Mouse (Mus musculus): ENCODE results near the gene Ccnf. TPM values are rescaled to one million over a fixed set of nuclear protein-coding genes. Genes with fewer than 3 reads are reported as not detected.

Gene Ccnf
- 71.7 and 77.0 TPM in 2 replicates for polyA plus RNA-seq (2015; fragmentation: Nextera tagmentation; extraction: Ambion mirVana)

GRCm38 (mm10) chr17:24251320-24252069 lies at the start of gene Ccnf:
Gene Ccnf, minus strand, starts transcription at chr17:24251484.
- peak within 1 kb of the TSS; percentile 85 for H3K27ac ChIP-seq
- no peaks in the 10 kb centered on the region for H3K9me3 ChIP-seq
- H3K4me1 ChIP-seq = peaks cover 15% of the 10 kb centered on the region
- peak within 1 kb of the TSS; percentile 84 for H3K9ac ChIP-seq
- H3K27me3 ChIP-seq = no peaks in the 10 kb centered on the region
- H3K4me3 ChIP-seq = peak within 1 kb of the TSS; percentile 83
- peak; percentile 100 for ATAC-seq (ENCODE audit: borderline replicate concordance, extremely low read depth, low FRiP score, low TSS enrichment)
- peaks cover 23% of the 10 kb centered on the region for H3K36me3 ChIP-seq
- under 1% methylated on average over 48 of the region's 48 CpGs for WGBS
- peak within 1 kb of the TSS; percentile 78 for H3K4me2 ChIP-seq

DNA sequence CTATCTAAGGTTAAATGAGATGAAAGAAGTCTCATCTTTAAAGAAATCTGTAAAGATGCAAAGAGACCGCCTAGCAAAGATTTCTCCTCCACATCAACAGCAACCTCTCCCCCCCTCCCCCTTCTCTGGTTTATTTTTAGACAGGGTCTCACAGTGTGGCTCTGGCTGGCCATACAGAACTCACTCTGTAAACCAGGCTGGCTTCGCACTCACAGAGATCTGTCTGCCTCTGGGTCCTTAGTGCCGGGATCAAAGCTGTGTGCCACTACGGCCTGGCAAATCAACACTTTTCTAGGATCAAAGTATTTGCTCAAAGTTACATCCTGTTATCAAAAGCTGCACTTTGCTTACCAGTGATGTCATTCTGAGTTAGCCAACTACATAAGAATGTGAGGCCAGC lies 49.4 kb upstream of the Ccnf start:
- no peak for ATAC-seq (ENCODE audit: borderline replicate concordance, extremely low read depth, low FRiP score, low TSS enrichment)
- WGBS = 43% methylated on average over 4 of the region's 4 CpGs
- Histone ChIP-seq H3K9ac (no peak overlapping the region), H3K4me1 (no peaks in the 10 kb centered on the region), H3K27ac (no peak overlapping the region), H3K36me3 (no peaks in the 10 kb centered on the region), H3K4me3 (no peak overlapping the region), H3K9me3 (no peaks in the 10 kb centered on the region), H3K4me2 (no peak overlapping the region), H3K27me3 (no peaks in the 10 kb centered on the region)

DNA sequence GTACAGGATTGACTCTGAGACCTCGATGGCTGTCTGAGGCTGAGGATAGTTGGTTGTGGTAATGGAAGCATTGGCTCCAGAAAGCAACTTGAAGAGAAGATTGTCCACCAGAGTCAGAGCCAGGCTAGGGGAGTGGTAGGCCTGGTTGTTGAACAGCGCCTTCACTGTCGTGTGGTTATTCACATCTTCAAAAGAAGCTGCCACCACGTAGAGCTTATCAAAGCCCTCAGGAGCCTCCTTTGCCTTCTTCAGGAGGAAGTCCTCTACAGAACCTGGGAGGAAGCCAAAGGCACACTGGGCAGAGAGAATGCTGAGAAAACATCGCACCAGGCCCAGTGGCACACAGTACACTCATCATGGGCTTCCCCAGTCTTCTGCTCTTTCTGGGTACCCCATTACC lies 38.1 kb upstream of the Ccnf start:
- H3K9me3 ChIP-seq = no peaks in the 10 kb centered on the region
- WGBS = 73% methylated on average over 5 of the region's 5 CpGs
- H3K27me3 ChIP-seq = no peaks in the 10 kb centered on the region
- H3K36me3 ChIP-seq = no peaks in the 10 kb centered on the region
- no peak for ATAC-seq (ENCODE audit: borderline replicate concordance, extremely low read depth, low FRiP score, low TSS enrichment)
- no peaks in the 10 kb centered on the region for H3K4me1 ChIP-seq
- H3K27ac ChIP-seq = no peak overlapping the region
- no peak overlapping the region for H3K4me3 ChIP-seq
- H3K9ac ChIP-seq = no peak overlapping the region
- H3K4me2 ChIP-seq = no peak overlapping the region

GRCm38 (mm10) chr17:24288477-24288876 lies 37.2 kb upstream of the Ccnf start:
- no peaks in the 10 kb centered on the region for H3K27me3 ChIP-seq
- H3K4me1 ChIP-seq = no peaks in the 10 kb centered on the region
- no peaks in the 10 kb centered on the region for H3K36me3 ChIP-seq
- 71% methylated on average over 9 of the region's 9 CpGs for WGBS
- H3K9ac ChIP-seq = no peak overlapping the region
- no peaks in the 10 kb centered on the region for H3K9me3 ChIP-seq
- ATAC-seq (ENCODE audit: borderline replicate concordance, extremely low read depth, low FRiP score, low TSS enrichment) = no peak
- no peak overlapping the region for H3K4me2 ChIP-seq
- H3K4me3 ChIP-seq = no peak overlapping the region
- no peak overlapping the region for H3K27ac ChIP-seq

- Histone ChIP-seq H3K27ac (no peak overlapping the region), H3K4me1 (no peaks in the 10 kb centered on the region), H3K9ac (no peak overlapping the region), H3K9me3 (no peaks in the 10 kb centered on the region), H3K36me3 (no peaks in the 10 kb centered on the region), H3K27me3 (no peaks in the 10 kb centered on the region), H3K4me2 (no peak overlapping the region), H3K4me3 (no peak overlapping the region)
- 45% methylated on average over 3 of the region's 3 CpGs for WGBS
- no peak for ATAC-seq (ENCODE audit: borderline replicate concordance, extremely low read depth, low FRiP score, low TSS enrichment)
These were observed 34.4 kb upstream of the Ccnf start for GRCm38 (mm10) chr17:24285680-24286079.

DNA sequence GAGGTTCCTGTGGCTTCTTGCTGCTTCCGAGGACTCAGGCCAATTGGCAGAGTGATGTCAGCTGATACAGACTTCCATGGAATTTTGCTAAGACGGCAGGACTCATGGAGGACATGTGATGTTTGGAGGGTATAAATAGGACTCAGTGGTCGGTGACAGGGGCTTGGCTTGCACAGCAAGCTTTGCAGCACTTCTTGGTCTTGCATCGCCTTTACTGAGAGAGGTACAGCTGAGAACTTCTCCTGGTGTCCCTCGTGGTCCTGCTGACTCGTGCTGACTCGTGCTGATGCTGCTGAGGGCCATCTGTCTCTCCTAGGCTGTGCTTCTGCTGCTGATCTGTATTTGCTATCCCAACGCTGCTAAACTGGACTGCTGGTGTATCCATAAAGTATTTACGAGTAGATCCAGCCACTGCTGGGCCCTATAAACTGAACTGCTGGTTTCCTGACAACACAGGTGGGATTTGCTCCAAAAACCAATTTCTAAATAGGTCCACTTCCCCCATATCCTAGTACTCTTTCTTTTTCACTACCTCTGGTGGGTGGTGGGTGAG lies 32.1 kb upstream of the Ccnf start:
- Histone ChIP-seq H3K4me3 (no peak overlapping the region), H3K36me3 (no peaks in the 10 kb centered on the region), H3K27me3 (no peaks in the 10 kb centered on the region), H3K4me1 (no peaks in the 10 kb centered on the region), H3K9ac (no peak overlapping the region), H3K9me3 (no peaks in the 10 kb centered on the region), H3K27ac (no peak overlapping the region), H3K4me2 (no peak overlapping the region)
- no peak for ATAC-seq (ENCODE audit: borderline replicate concordance, extremely low read depth, low FRiP score, low TSS enrichment)
- 70% methylated on average over 9 of the region's 9 CpGs for WGBS

GRCm38 (mm10) chr17:24282637-24283036 lies 31.4 kb upstream of the Ccnf start:
- H3K36me3 ChIP-seq = no peaks in the 10 kb centered on the region
- 55% methylated on average over 4 of the region's 4 CpGs for WGBS
- H3K4me3 ChIP-seq = no peak overlapping the region
- no peaks in the 10 kb centered on the region for H3K4me1 ChIP-seq
- no peak overlapping the region for H3K4me2 ChIP-seq
- no peak for ATAC-seq (ENCODE audit: borderline replicate concordance, extremely low read depth, low FRiP score, low TSS enrichment)
- H3K27me3 ChIP-seq = no peaks in the 10 kb centered on the region
- no peak overlapping the region for H3K27ac ChIP-seq
- no peak overlapping the region for H3K9ac ChIP-seq
- H3K9me3 ChIP-seq = no peaks in the 10 kb centered on the region

- no peaks in the 10 kb centered on the region for H3K27me3 ChIP-seq
- no peaks in the 10 kb centered on the region for H3K4me1 ChIP-seq
- no peak overlapping the region for H3K9ac ChIP-seq
- H3K36me3 ChIP-seq = no peaks in the 10 kb centered on the region
- 72% methylated on average over 4 of the region's 4 CpGs for WGBS
- no peak overlapping the region for H3K27ac ChIP-seq
- no peak for ATAC-seq (ENCODE audit: borderline replicate concordance, extremely low read depth, low FRiP score, low TSS enrichment)
- H3K4me3 ChIP-seq = no peak overlapping the region
- H3K9me3 ChIP-seq = no peaks in the 10 kb centered on the region
- no peak overlapping the region for H3K4me2 ChIP-seq
These were observed 28.6 kb upstream of the Ccnf start for GRCm38 (mm10) chr17:24279907-24280306.

DNA sequence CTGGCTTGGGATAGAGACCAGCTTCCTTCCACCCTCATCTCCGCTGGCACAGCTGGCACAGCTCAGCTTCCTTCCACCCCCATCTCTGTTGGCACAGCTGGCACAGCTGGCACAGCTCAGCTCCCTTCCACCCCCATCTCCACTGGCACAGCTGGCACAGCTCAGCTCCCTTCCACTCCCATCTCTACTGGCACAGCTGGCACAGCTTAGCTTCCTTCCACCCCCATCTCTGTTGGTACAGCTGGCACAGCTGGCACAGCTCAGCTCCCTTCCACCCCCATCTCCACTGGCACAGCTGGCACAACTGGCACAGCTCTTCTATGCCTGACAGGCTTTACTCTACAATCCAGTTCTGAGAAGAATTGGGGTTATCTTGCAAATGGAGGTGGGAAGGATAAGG lies 15.8 kb upstream of the Ccnf start:
- H3K4me3 ChIP-seq = no peak overlapping the region
- H3K9me3 ChIP-seq = no peaks in the 10 kb centered on the region
- no peaks in the 10 kb centered on the region for H3K27me3 ChIP-seq
- no peaks in the 10 kb centered on the region for H3K36me3 ChIP-seq
- H3K9ac ChIP-seq = no peak overlapping the region
- ATAC-seq (ENCODE audit: borderline replicate concordance, extremely low read depth, low FRiP score, low TSS enrichment) = no peak
- H3K4me1 ChIP-seq = no peaks in the 10 kb centered on the region
- no peak overlapping the region for H3K4me2 ChIP-seq
- H3K27ac ChIP-seq = no peak overlapping the region
- WGBS = 74% methylated on average over 1 of the region's 1 CpGs

DNA sequence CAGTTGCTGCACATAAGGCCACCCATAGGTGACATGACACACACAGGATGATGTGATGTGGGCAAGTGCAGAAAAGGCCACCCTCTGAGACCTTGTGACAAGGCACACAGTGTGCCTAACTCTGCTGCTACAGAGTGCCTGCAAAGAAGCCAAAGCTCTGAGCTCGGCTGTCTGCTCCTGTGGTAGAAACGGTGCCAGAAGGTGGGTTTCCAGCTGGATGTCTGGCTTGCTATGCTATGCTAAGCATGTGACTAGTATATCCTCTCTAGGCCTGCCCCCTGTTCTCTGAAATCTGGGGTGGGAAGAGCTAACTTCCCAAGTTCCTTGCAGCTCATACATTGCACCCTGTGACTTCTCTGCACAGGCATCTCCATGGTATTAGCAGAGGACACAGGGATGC lies 13.5 kb upstream of the Ccnf start:
- 62% methylated on average over 2 of the region's 2 CpGs for WGBS
- Histone ChIP-seq H3K27me3 (no peaks in the 10 kb centered on the region), H3K4me2 (no peak overlapping the region), H3K4me3 (no peak overlapping the region), H3K9me3 (no peaks in the 10 kb centered on the region), H3K27ac (no peak overlapping the region), H3K9ac (no peak overlapping the region), H3K36me3 (no peaks in the 10 kb centered on the region), H3K4me1 (no peaks in the 10 kb centered on the region)
- ATAC-seq (ENCODE audit: borderline replicate concordance, extremely low read depth, low FRiP score, low TSS enrichment) = no peak

DNA sequence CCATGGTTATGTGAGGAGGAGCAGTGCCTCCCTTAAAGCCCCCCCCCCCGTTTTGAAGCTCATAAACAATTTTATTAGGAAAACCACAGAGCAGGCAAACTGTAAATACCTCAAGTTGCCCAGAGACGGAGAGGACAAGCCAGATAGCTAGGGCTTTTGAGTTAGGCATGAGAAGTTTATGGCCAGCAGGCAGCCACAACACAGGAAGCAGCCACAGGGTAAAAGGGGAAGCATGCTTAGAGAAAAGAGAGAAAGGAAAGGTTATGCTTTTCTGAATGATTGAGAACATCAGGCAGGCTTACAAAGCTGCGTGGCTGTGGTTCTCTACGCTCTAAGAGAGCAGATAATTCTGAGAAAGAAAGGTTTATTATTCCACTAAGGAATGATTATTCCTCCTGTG lies 9.2 kb upstream of the Ccnf start:
- no peak overlapping the region for H3K27ac ChIP-seq
- no peaks in the 10 kb centered on the region for H3K27me3 ChIP-seq
- H3K4me2 ChIP-seq = no peak overlapping the region
- ATAC-seq (ENCODE audit: borderline replicate concordance, extremely low read depth, low FRiP score, low TSS enrichment) = no peak
- H3K9ac ChIP-seq = no peak overlapping the region
- no peak overlapping the region for H3K4me3 ChIP-seq
- H3K4me1 ChIP-seq = no peaks in the 10 kb centered on the region
- H3K36me3 ChIP-seq = no peaks in the 10 kb centered on the region
- 67% methylated on average over 4 of the region's 4 CpGs for WGBS
- no peaks in the 10 kb centered on the region for H3K9me3 ChIP-seq

GRCm38 (mm10) chr17:24259702-24260101 lies 8.4 kb upstream of the Ccnf start:
- Histone ChIP-seq H3K9me3 (no peaks in the 10 kb centered on the region), H3K4me3 (no peak overlapping the region), H3K9ac (no peak overlapping the region), H3K36me3 (no peaks in the 10 kb centered on the region), H3K27ac (no peak overlapping the region), H3K27me3 (no peaks in the 10 kb centered on the region), H3K4me2 (no peak overlapping the region), H3K4me1 (no peaks in the 10 kb centered on the region)
- ATAC-seq (ENCODE audit: borderline replicate concordance, extremely low read depth, low FRiP score, low TSS enrichment) = no peak
- WGBS = 61% methylated on average over 5 of the region's 5 CpGs

Data from lung, embryonic 15.5 days (tissue).